ENCODE assay signal across 18 mouse cellular contexts in genomic region chr8:118334933-118335332, GRCm38 (mm10). TPM values are rescaled to one million over a fixed set of nuclear protein-coding genes. Genes with fewer than 3 reads are reported as not detected.
A peak's percentile ranks its signal among the peaks of the same experiment; 100 is the strongest.
DNase-seq lines count a peak whose midpoint lies in the region; ATAC-seq and TF ChIP-seq lines count a peak whose summit lies in the region.
"Had no signal": no experiment of that assay in that cellular context is flagged by ENCODE, and none has a peak within 500 bp of the region (broad histone marks: within the 10 kb centered on the region; RNA-seq: fewer than 3 reads in every experiment).

No protein-coding gene starts in this region.

- H3K4me1 ChIP-seq in cerebellum, adult 2 months (ENCODE audit: control insufficient read depth, insufficient read depth, low read length): no peaks in the 10 kb centered on the region; the same call in 1 of the 2 replicates
- H3K4me1 ChIP-seq in kidney, postnatal 0 days (replicated peaks; ENCODE audit: insufficient read depth, low read length): no peaks in the 10 kb centered on the region
- H3K4me1 ChIP-seq: embryonic facial prominence, embryonic 12.5 days; kidney, embryonic 15.5 days; liver, embryonic 13.5 days; neural tube, embryonic 12.5 days had no signal

- H3K36me3 ChIP-seq in kidney, postnatal 0 days (ENCODE audit: insufficient read depth, low read length): no peaks in the 10 kb centered on the region
- H3K36me3 ChIP-seq: embryonic facial prominence, embryonic 12.5 days; kidney, embryonic 15.5 days; liver, embryonic 13.5 days; neural tube, embryonic 12.5 days had no signal

- no peaks in the 10 kb centered on the region for H3K9me3 ChIP-seq in kidney, postnatal 0 days (replicated peaks; ENCODE audit: low read length)
- H3K9me3 ChIP-seq: embryonic facial prominence, embryonic 12.5 days; kidney, embryonic 15.5 days; neural tube, embryonic 12.5 days had no signal

- H3K27me3 ChIP-seq in cerebellum, adult 2 months (ENCODE audit: control insufficient read depth, insufficient read depth, low read length): no peaks in the 10 kb centered on the region
- H3K27me3 ChIP-seq in kidney, postnatal 0 days (ENCODE audit: insufficient read depth, low read length): no peaks in the 10 kb centered on the region
- H3K27me3 ChIP-seq: embryonic facial prominence, embryonic 12.5 days; kidney, embryonic 15.5 days; liver, embryonic 13.5 days; neural tube, embryonic 12.5 days had no signal

- no peak for TF ChIP-seq POLR2A in cerebellum, adult 2 months (IDR thresholded peaks at IDR 0.05; ENCODE audit: borderline replicate concordance, insufficient read depth, low read length)

- no peak for DNase-seq in cerebellum, adult 2 months
- DNase-seq in cerebellum, adult 9-10 months: no peak
- no peak for DNase-seq in kidney, postnatal 0 days (ENCODE audit: low spot score)
- no peak for DNase-seq in kidney, postnatal 10 days
- peak; percentile 8 for DNase-seq in thymus, postnatal 4 days
- DNase-seq in thymus, postnatal 25 days: no peak
- DNase-seq in spleen, postnatal 14 days (ENCODE audit: low spot score in 2 of 2): no peak
- DNase-seq in right cerebral cortex, postnatal 4 days: no peak
- DNase-seq: cerebellum, adult 9-11 months; heart, adult 18-20 months; layer of hippocampus, adult 9-11 months; left cerebral cortex, postnatal 4 days; liver, embryonic 13.5 days; thymus, adult 18-20 months had no signal

- ATAC-seq in kidney, postnatal 0 days (replicated peaks; ENCODE audit: low FRiP score, low read depth): no peak
- ATAC-seq: midbrain, embryonic 16.5 days had no signal

- peak; percentile 19; the same call in 1 of the 2 replicates for TF ChIP-seq CTCF in cerebellum, adult 2 months (IDR thresholded peaks at IDR 0.05; ENCODE audit: borderline replicate concordance, insufficient read depth, low read depth, low read length)
- TF ChIP-seq CTCF in kidney, postnatal 0 days (IDR thresholded peaks at IDR 0.05; ENCODE audit: low read depth): peak; percentile 41; the same call in 1 of the 2 replicates

- WGBS in cerebellum, adult 2 months: 87% methylated on average over 7 of the region's 7 CpGs
- 78% methylated on average over 7 of the region's 7 CpGs for WGBS in kidney, postnatal 0 days

- no peak overlapping the region for H3K4me2 ChIP-seq in kidney, postnatal 0 days (ENCODE audit: low read length)
- H3K4me2 ChIP-seq: embryonic facial prominence, embryonic 12.5 days; kidney, embryonic 15.5 days; liver, embryonic 13.5 days; neural tube, embryonic 12.5 days had no signal

- no peak overlapping the region for H3K27ac ChIP-seq in cerebellum, adult 2 months (ENCODE audit: insufficient read depth, low read length)
- no peak overlapping the region for H3K27ac ChIP-seq in kidney, postnatal 0 days
- H3K27ac ChIP-seq: embryonic facial prominence, embryonic 12.5 days; kidney, embryonic 15.5 days; liver, embryonic 13.5 days; neural tube, embryonic 12.5 days had no signal

- H3K4me3 ChIP-seq in cerebellum, adult 2 months (replicated peaks; ENCODE audit: insufficient read depth, low read depth, low read length): no peak overlapping the region
- H3K4me3 ChIP-seq in kidney, postnatal 0 days (replicated peaks; ENCODE audit: low read depth, low read length): no peak overlapping the region
- H3K4me3 ChIP-seq: embryonic facial prominence, embryonic 12.5 days; kidney, embryonic 15.5 days; liver, embryonic 13.5 days; neural tube, embryonic 12.5 days had no signal

- no peak overlapping the region for H3K9ac ChIP-seq in kidney, postnatal 0 days (ENCODE audit: low read depth, low read length)
- H3K9ac ChIP-seq: embryonic facial prominence, embryonic 12.5 days; kidney, embryonic 15.5 days; liver, embryonic 13.5 days; neural tube, embryonic 12.5 days had no signal

RNA-seq across cellular contexts. Expression of gene Cdh13, which starts 51.4 kb away (rescaled TPM):
- polyA plus RNA-seq in cerebellum, adult 2 months (2012; rRNA removed): 16.2 and 18.4 TPM in 2 replicates
- 3.9 and 4.1 TPM in 2 replicates for polyA plus RNA-seq in kidney, postnatal 0 days (2015; fragmentation: Nextera tagmentation; extraction: Ambion mirVana)
